Mouse (Mus musculus) embryonic facial prominence, embryonic 11.5 days (tissue): ENCODE measurements around the gene Il17rc. TPM values are rescaled to one million over a fixed set of nuclear protein-coding genes. Genes with fewer than 3 reads are reported as not detected.
A peak's percentile ranks its signal among the peaks of the same experiment; 100 is the strongest.

Experiments used
- ATAC-seq: fragments of 200-750 bp; cut with Nextera tagmentation; replicated peaks from 2 replicates; pipeline ENCODE4 v1.8.0; 2017; ENCODE audit warnings: low read depth; ENCODE audit not compliant: insufficient number of reproducible peaks, low FRiP score, low TSS enrichment
- DNase-seq: peaks from one replicate; pipeline ENCODE4 v3.0.0-alpha.2; 2015; ENCODE audit warnings: low spot score
- H3K27ac ChIP-seq: fragments of 300-500 bp; sonication (generic); replicated peaks from 2 replicates; pipeline ENCODE4 v1.5.1; 2014; ENCODE audit warnings: mild to moderate bottlenecking, low read depth, low read length, control low read depth
- H3K27me3 ChIP-seq: fragments of 300-500 bp; sonication (generic); 2 replicates; pipeline ENCODE4 v1.6.1; 2014; ENCODE audit warnings: mild to moderate bottlenecking, low read length, moderate library complexity, mixed read lengths; ENCODE audit not compliant: control insufficient read depth, insufficient read depth
- H3K36me3 ChIP-seq: fragments of 300-500 bp; sonication (generic); replicated peaks from 2 replicates; pipeline ENCODE4 v1.6.1; 2014; ENCODE audit warnings: low read depth, mild to moderate bottlenecking, low read length, moderate library complexity, mixed read lengths; ENCODE audit not compliant: control insufficient read depth, insufficient read depth
- H3K4me1 ChIP-seq: fragments of 300-500 bp; sonication (generic); 2 replicates; pipeline ENCODE4 v1.6.1; 2014; ENCODE audit warnings: low read length, mixed read lengths; ENCODE audit not compliant: control insufficient read depth, insufficient read depth
- H3K4me2 ChIP-seq: fragments of 300-500 bp; sonication (generic); 2 replicates; pipeline ENCODE4 v1.6.1; 2014; ENCODE audit warnings: low read depth, mild to moderate bottlenecking, control low read depth, low read length, moderate library complexity
- H3K4me3 ChIP-seq: fragments of 300-500 bp; sonication (generic); 2 replicates; pipeline ENCODE4 v1.5.1; 2014; ENCODE audit warnings: low read depth, low read length, control low read depth
- H3K9ac ChIP-seq: fragments of 300-500 bp; sonication (generic); replicated peaks from 2 replicates; pipeline ENCODE4 v1.6.1; 2014; ENCODE audit warnings: mild to moderate bottlenecking, control low read depth, low read length
- H3K9me3 ChIP-seq: fragments of 300-500 bp; sonication (generic); replicated peaks from 2 replicates; pipeline ENCODE4 v1.6.1; 2016; ENCODE audit warnings: mild to moderate bottlenecking, low read length, inconsistent platforms, mixed read lengths; ENCODE audit not compliant: control insufficient read depth
- WGBS: fragments of 180-500 bp; shearing (Covaris S2); extraction: QIAGEN DNeasy Blood & Tissue Kit; methylation state at CpG from one replicate; pipeline ENCODE4 v1.1.7; 2014; 5-methylcytosine and 5-hydroxymethylcytosine counted together
- polyA plus RNA-seq: library from polyadenylated mRNA; unstranded; fragments of >200 nt; fragmentation: Nextera tagmentation; extraction: Ambion mirVana; gene quantifications from 2 replicates; pipeline ENCODE4 v1.2.1, GENCODE M21; 2014

Il17rc gene
- polyA plus RNA-seq, 1 experiment from 2014 or later: 1.3 TPM

GRCm38 (mm10) chr6:113442087-113442441 lies 29.2 kb upstream of the Il17rc start:
- no peaks in the 10 kb centered on the region for H3K9me3 ChIP-seq
- peak overlapping the region; percentile 96 for H3K9ac ChIP-seq
- no peaks in the 10 kb centered on the region for H3K27me3 ChIP-seq
- peaks cover 2% of the 10 kb centered on the region for H3K36me3 ChIP-seq
- peak overlapping the region; percentile 58 for H3K4me2 ChIP-seq
- 41% methylated on average over 9 of the region's 9 CpGs for WGBS
- no peaks in the 10 kb centered on the region for H3K4me1 ChIP-seq
- H3K4me3 ChIP-seq: peak overlapping the region; percentile 98
- no peak for DNase-seq
- ATAC-seq: peak; percentile 10; the same call in 1 of the 2 replicates
- no peak overlapping the region for H3K27ac ChIP-seq

GRCm38 (mm10) chr6:113442442-113443090 lies 28.7 kb upstream of the Il17rc start, which contains the start of gene Jagn1:
TSS of gene Jagn1 (plus strand) at chr6:113442569.
- H3K4me1 ChIP-seq: no peaks in the 10 kb centered on the region
- DNase-seq (peak; percentile 97), ATAC-seq (peak; percentile 92)
- H3K4me2 ChIP-seq: peak within 1 kb of the TSS; percentile 58
- peaks cover 5% of the 10 kb centered on the region for H3K36me3 ChIP-seq
- peak within 1 kb of the TSS; percentile 96 for H3K9ac ChIP-seq
- no peaks in the 10 kb centered on the region for H3K9me3 ChIP-seq
- H3K4me3 ChIP-seq: peak within 1 kb of the TSS; percentile 98
- peak within 1 kb of the TSS; percentile 52; the same call in 1 of the 2 replicates for H3K27ac ChIP-seq
- WGBS: under 1% methylated on average over 44 of the region's 45 CpGs
- H3K27me3 ChIP-seq: no peaks in the 10 kb centered on the region

DNA sequence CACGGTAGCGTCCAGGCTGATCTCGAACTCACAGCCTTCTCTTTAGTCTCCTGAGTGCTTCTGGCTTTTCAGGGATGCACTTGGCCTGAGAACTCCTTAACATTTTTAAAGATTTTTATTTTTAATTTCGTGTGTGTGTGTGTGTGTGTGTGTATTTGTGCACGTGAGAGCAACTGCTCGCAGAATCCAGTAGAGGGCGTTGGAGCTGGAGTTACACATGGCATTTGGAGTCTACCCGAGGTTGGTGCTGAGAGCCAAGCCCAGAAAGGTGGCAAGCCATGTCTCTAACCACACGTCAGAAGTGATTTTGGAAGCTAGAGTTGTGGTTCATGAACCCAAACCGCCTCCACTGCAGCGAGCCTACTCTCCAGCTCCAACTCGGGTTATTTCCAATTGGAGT lies 28.1 kb upstream of the Il17rc start:
- no peaks in the 10 kb centered on the region for H3K9me3 ChIP-seq
- DNase-seq (peak; percentile 27), ATAC-seq (no peak)
- H3K9ac ChIP-seq: peak overlapping the region; percentile 96
- peaks cover 9% of the 10 kb centered on the region for H3K36me3 ChIP-seq
- no peaks in the 10 kb centered on the region for H3K4me1 ChIP-seq
- peak overlapping the region; percentile 58 for H3K4me2 ChIP-seq
- WGBS: 45% methylated on average over 12 of the region's 12 CpGs
- H3K27ac ChIP-seq: no peak overlapping the region
- H3K4me3 ChIP-seq: peak overlapping the region; percentile 98
- no peaks in the 10 kb centered on the region for H3K27me3 ChIP-seq

- ATAC-seq (no peak), DNase-seq (no peak)
- H3K4me1 ChIP-seq: no peaks in the 10 kb centered on the region
- no peak overlapping the region for H3K4me3 ChIP-seq
- no peak overlapping the region for H3K9ac ChIP-seq
- no peaks in the 10 kb centered on the region for H3K9me3 ChIP-seq
- 89% methylated on average over 6 of the region's 8 CpGs for WGBS
- H3K27ac ChIP-seq: no peak overlapping the region
- peaks cover 13% of the 10 kb centered on the region for H3K36me3 ChIP-seq
- H3K27me3 ChIP-seq: no peaks in the 10 kb centered on the region
- no peak overlapping the region for H3K4me2 ChIP-seq
These were observed 26.8 kb upstream of the Il17rc start for GRCm38 (mm10) chr6:113444207-113444965.

DNA sequence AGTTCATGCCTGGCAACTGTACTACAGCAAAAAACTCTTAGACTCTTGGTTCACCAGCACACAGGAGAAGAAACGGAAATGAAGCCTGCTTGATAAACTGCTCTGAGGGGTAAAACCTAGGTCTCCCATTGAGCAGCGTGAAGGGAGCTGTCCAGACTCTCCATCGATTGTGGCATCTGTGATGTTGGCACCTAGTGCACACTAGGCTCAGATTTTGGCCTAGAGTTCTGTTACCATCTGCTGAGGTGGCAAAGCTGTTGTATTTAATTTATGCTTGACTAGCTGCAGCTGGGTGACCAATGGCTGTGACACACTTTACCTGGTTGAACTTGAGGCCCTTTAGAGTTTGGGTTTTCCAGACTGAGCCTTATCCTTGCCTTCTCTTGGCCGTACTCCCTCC lies 23.6 kb upstream of the Il17rc start:
- Histone ChIP-seq H3K27me3 (no peaks in the 10 kb centered on the region), H3K9me3 (no peaks in the 10 kb centered on the region), H3K4me2 (no peak overlapping the region), H3K4me1 (no peaks in the 10 kb centered on the region), H3K4me3 (no peak overlapping the region), H3K9ac (no peak overlapping the region), H3K27ac (no peak overlapping the region), H3K36me3 (peaks cover 13% of the 10 kb centered on the region)
- WGBS: 94% methylated on average over 4 of the region's 4 CpGs
- no peak for DNase-seq
- no peak for ATAC-seq

DNA sequence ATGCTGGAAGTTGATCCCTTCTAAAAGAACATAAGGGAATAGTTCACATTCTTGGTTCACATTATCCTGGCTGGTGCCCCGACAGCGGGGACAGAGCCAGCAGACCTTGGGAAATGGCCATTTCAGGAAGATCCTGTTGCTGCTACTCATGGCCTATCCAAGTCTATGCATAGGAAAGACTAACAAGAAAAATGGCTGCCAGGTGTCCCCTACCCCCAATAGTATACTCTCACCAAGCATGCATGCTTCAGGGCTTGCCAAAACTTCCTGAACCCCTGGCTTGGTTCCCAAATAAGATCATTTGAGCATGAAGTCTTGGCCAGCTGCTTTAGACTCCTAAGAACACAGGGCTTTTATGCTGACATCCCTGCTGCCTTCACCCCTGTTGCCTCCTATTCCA lies 19.4 kb upstream of the Il17rc start:
- no peak for DNase-seq
- Histone ChIP-seq H3K4me3 (no peak overlapping the region), H3K27ac (no peak overlapping the region), H3K9ac (no peak overlapping the region), H3K36me3 (peaks cover 13% of the 10 kb centered on the region), H3K4me2 (no peak overlapping the region), H3K27me3 (no peaks in the 10 kb centered on the region), H3K4me1 (no peaks in the 10 kb centered on the region), H3K9me3 (no peaks in the 10 kb centered on the region)
- ATAC-seq: no peak
- WGBS: 74% methylated on average over 2 of the region's 2 CpGs

- no peak for DNase-seq
- no peak for ATAC-seq
- Histone ChIP-seq H3K27me3 (no peaks in the 10 kb centered on the region), H3K9me3 (no peaks in the 10 kb centered on the region), H3K4me3 (no peak overlapping the region), H3K4me1 (no peaks in the 10 kb centered on the region), H3K9ac (no peak overlapping the region), H3K27ac (no peak overlapping the region), H3K4me2 (no peak overlapping the region), H3K36me3 (no peaks in the 10 kb centered on the region)
- 73% methylated on average over 5 of the region's 5 CpGs for WGBS
These were observed 16.2 kb upstream of the Il17rc start for GRCm38 (mm10) chr6:113455007-113455406.

- no peaks in the 10 kb centered on the region for H3K27me3 ChIP-seq
- H3K4me3 ChIP-seq: no peak within 1 kb of the TSS
- ATAC-seq (no peak), DNase-seq (no peak)
- H3K9me3 ChIP-seq: no peaks in the 10 kb centered on the region
- no peak within 1 kb of the TSS for H3K27ac ChIP-seq
- 56% methylated on average over 10 of the region's 10 CpGs for WGBS
- H3K4me1 ChIP-seq: no peaks in the 10 kb centered on the region
- H3K9ac ChIP-seq: no peak within 1 kb of the TSS
- no peak within 1 kb of the TSS; the same call in 1 of the 2 replicates for H3K4me2 ChIP-seq
- no peaks in the 10 kb centered on the region for H3K36me3 ChIP-seq
These were observed 13.2 kb upstream of the Il17rc start, which contains the start of gene Il17re for GRCm38 (mm10) chr6:113457952-113458534. TSS of gene Il17re (plus strand) at chr6:113458484.
